Mouse (Mus musculus): ENCODE measurements around the gene Sox13. TPM values are rescaled to one million over a fixed set of nuclear protein-coding genes. Genes with fewer than 3 reads are reported as not detected.

The Sox13 gene
- total and polyA plus RNA-seq, 3 experiments: 0.34 to 1.4 (median 0.90) TPM

DNA sequence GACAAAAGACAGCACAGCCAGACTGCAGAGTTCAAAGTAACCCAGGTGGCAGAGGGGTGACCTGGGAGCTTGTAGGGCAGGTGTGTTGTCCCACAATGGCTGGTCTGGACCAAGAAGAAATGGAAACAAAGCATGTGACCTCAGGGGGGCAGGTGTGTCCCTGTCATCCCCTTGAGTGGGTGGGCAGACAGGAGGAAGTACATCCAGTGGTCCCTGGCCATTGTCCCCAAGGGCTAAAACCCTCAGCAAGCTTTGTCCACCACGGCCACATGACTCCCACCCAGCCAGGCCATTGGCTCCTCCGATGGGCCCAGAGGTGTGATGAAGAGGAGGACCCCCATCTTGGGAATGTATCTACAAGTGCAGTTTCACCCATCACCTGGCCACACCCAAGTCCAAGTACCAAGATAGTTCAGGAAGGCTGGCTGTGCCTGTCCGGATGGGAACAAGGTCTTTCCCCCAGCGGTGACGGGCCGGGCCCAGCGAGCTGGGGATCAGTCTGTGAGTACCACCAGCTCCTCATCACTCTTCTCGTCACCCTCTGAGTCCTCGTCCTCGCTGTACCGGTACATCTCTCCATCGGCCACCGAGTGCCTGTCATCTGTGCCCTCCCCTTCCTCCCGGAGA is 40.9 kb downstream of the Sox13 start:
- H3K27me3 ChIP-seq (replicated peaks): peaks cover 12% of the 10 kb centered on the region
- no peak for TF ChIP-seq ETS1 (conservative IDR thresholded peaks at IDR 0.05; ENCODE audit: low read depth, low read length)
- no peak for TF ChIP-seq UBTF (IDR thresholded peaks at IDR 0.05; ENCODE audit: low read depth, low read length)
- TF ChIP-seq NELFE (IDR thresholded peaks at IDR 0.05; ENCODE audit: low read depth, low read length): no peak
- no peak for TF ChIP-seq EP300 (IDR thresholded peaks at IDR 0.05; ENCODE audit: low read length)
- TF ChIP-seq MXI1 (IDR thresholded peaks at IDR 0.05; ENCODE audit: low read depth, low read length): no peak
- TF ChIP-seq KAT2A (IDR thresholded peaks at IDR 0.05; ENCODE audit: insufficient replicate concordance, low read length): no peak
- no peak for TF ChIP-seq TBP (conservative IDR thresholded peaks at IDR 0.05; ENCODE audit: low read depth, low read length)
- no peak for TF ChIP-seq MEF2A (IDR thresholded peaks at IDR 0.05; ENCODE audit: borderline replicate concordance, low read depth, low read length)
- no peak for TF ChIP-seq ZC3H11A (IDR thresholded peaks at IDR 0.05; ENCODE audit: low read depth, low read length)
- TF ChIP-seq ZKSCAN1 (IDR thresholded peaks at IDR 0.05; ENCODE audit: borderline replicate concordance, low read depth, low read length): no peak
- no peak for TF ChIP-seq HCFC1 (IDR thresholded peaks at IDR 0.05; ENCODE audit: low read depth, low read length)
- no peak overlapping the region for H3K27ac ChIP-seq (ENCODE audit: insufficient read depth, low read depth)
- no peaks in the 10 kb centered on the region for H3K9me3 ChIP-seq (replicated peaks; ENCODE audit: low read length)
- dilution Hi-C loops (cut with MboI; ENCODE audit: extremely low pct_ligation_motif_present, extremely low pct_unique_long_range_greater_than_20kb, low sequenced_read_pairs): no loop called here
- H3K79me2 ChIP-seq (replicated peaks; ENCODE audit: control insufficient read depth, extremely low read depth, insufficient read depth, poor library complexity, severe bottlenecking): no peaks in the 10 kb centered on the region
- no peak overlapping the region for H3K9ac ChIP-seq (ENCODE audit: insufficient read depth, low read depth)
- H3K4me3 ChIP-seq (replicated peaks in 1 of 3; ENCODE audit: low read depth in 2 of 3, low read length in 2 of 3, poor library complexity in 1 of 3): no peak overlapping the region
- H3K36me3 ChIP-seq (replicated peaks in 1 of 2; ENCODE audit: control insufficient read depth in 1 of 2, insufficient read depth in 1 of 2, low read length in 1 of 2): peaks cover 0 to 2% of the 10 kb centered on the region in 2 experiments
- no peak overlapping the region for H3K4me2 ChIP-seq (ENCODE audit: insufficient read depth, low read depth, poor library complexity, severe bottlenecking)
- peaks cover 6 to 22% of the 10 kb centered on the region in 2 experiments; a peak in 3 of 4 replicates for H3K4me1 ChIP-seq (ENCODE audit: control insufficient read depth in 1 of 2, insufficient read depth in 2 of 2)
- no peak for DNase-seq (ENCODE audit: extremely low read depth)
- in situ Hi-C loops (cut with MboI; ENCODE audit: low pct_ligation_motif_present, low pct_unique_long_range_greater_than_20kb, low sequenced_read_pairs): no loop called here

DNA sequence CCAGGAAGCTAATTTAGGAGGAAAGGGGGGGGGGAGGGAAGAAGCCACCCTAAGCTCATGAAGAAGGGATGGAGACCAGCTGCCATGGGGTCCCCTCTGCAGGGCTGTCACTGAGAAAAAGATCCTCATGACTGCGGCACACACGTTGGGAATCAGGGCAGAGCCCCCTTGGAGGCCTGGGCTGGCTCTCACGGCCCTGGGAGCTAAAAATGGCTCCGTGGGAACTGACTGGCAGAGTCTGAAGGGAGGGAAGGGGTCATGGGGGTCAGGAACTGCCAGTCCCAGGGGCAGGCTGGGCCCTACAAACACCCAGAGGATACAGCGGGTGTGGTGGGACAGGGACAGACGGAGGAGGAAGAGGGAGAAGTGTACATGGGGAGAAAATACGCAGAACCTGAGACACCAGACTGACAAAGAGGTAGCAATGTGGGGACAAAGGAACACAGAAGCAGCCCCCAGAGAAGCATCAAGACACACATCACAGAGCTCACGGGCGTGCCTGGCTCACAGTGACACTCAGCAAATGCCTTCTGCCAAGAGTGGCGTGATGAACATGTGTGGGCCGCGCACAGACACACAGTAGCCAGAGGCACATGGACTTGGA is 41.5 kb downstream of the Sox13 start:
- no peak overlapping the region for H3K9ac ChIP-seq (ENCODE audit: insufficient read depth, low read depth)
- H3K4me1 ChIP-seq (ENCODE audit: control insufficient read depth in 1 of 2, insufficient read depth in 2 of 2): peaks cover 6 to 22% of the 10 kb centered on the region in 2 experiments; a peak in 3 of 4 replicates
- peaks cover 18% of the 10 kb centered on the region for H3K27me3 ChIP-seq (replicated peaks)
- no peak overlapping the region for H3K27ac ChIP-seq (ENCODE audit: insufficient read depth, low read depth)
- dilution Hi-C loops (cut with MboI; ENCODE audit: extremely low pct_ligation_motif_present, extremely low pct_unique_long_range_greater_than_20kb, low sequenced_read_pairs) (no loop called here), in situ Hi-C loops (cut with MboI; ENCODE audit: low pct_ligation_motif_present, low pct_unique_long_range_greater_than_20kb, low sequenced_read_pairs) (no loop called here)
- H3K4me3 ChIP-seq (replicated peaks in 1 of 3; ENCODE audit: low read depth in 2 of 3, low read length in 2 of 3, poor library complexity in 1 of 3): no peak overlapping the region
- no peak overlapping the region for H3K4me2 ChIP-seq (ENCODE audit: insufficient read depth, low read depth, poor library complexity, severe bottlenecking)
- no peaks in the 10 kb centered on the region for H3K9me3 ChIP-seq (replicated peaks; ENCODE audit: low read length)
- TF ChIP-seq SIN3A (IDR thresholded peaks at IDR 0.05; ENCODE audit: low read length) (no peak), PAX5 (IDR thresholded peaks at IDR 0.05; ENCODE audit: low read length) (no peak), BHLHE40 (IDR thresholded peaks at IDR 0.05; ENCODE audit: low read depth, low read length) (no peak), TCF12 (IDR thresholded peaks at IDR 0.05; ENCODE audit: low read depth, low read length) (no peak), KAT2A (IDR thresholded peaks at IDR 0.05; ENCODE audit: insufficient replicate concordance, low read length) (no peak), SMC3 (IDR thresholded peaks at IDR 0.05; ENCODE audit: low read depth, low read length) (no peak), NRF1 (IDR thresholded peaks at IDR 0.05; ENCODE audit: low read depth, low read length) (no peak), MEF2A (IDR thresholded peaks at IDR 0.05; ENCODE audit: borderline replicate concordance, low read depth, low read length) (no peak), E2F4 (IDR thresholded peaks at IDR 0.05; ENCODE audit: insufficient replicate concordance, low read depth, low read length) (no peak)
- no peak for DNase-seq (ENCODE audit: extremely low read depth)
- peaks cover 0 to 2% of the 10 kb centered on the region in 2 experiments for H3K36me3 ChIP-seq (replicated peaks in 1 of 2; ENCODE audit: control insufficient read depth in 1 of 2, insufficient read depth in 1 of 2, low read length in 1 of 2)
- no peaks in the 10 kb centered on the region for H3K79me2 ChIP-seq (replicated peaks; ENCODE audit: control insufficient read depth, extremely low read depth, insufficient read depth, poor library complexity, severe bottlenecking)

Data from CH12.LX (cell line).